Mouse (Mus musculus): ENCODE measurements around the gene Ccdc87. TPM values are rescaled to one million over a fixed set of nuclear protein-coding genes. Genes with fewer than 3 reads are reported as not detected.

Ccdc87 gene
- polyA plus RNA-seq, 1 experiment from 2014 or later: 0.13 TPM

GRCm38 (mm10) chr19:4876241-4876640 lies 37.1 kb downstream of the Ccdc87 start:
- Histone ChIP-seq H3K27me3 (ENCODE audit: control insufficient read depth, insufficient read depth, low read length) (no peaks in the 10 kb centered on the region), H3K9me3 (ENCODE audit: control insufficient read depth, low read length) (no peaks in the 10 kb centered on the region), H3K36me3 (ENCODE audit: control insufficient read depth, insufficient read depth, low read length) (no peaks in the 10 kb centered on the region), H3K4me1 (ENCODE audit: control insufficient read depth, insufficient read depth, low read length) (peaks cover 6% of the 10 kb centered on the region; the same call in 1 of the 2 replicates), H3K27ac (ENCODE audit: low read depth, low read length) (no peak overlapping the region), H3K9ac (ENCODE audit: low read length) (no peak overlapping the region), H3K4me2 (ENCODE audit: low read depth) (no peak overlapping the region), H3K4me3 (ENCODE audit: low read depth, low read length) (no peak overlapping the region)
- ATAC-seq (ENCODE audit: insufficient read depth, low FRiP score, low TSS enrichment): no peak
- no peak for DNase-seq (ENCODE audit: low spot score)
- WGBS: 84% methylated on average over 2 of the region's 4 CpGs

GRCm38 (mm10) chr19:4876755-4877154 lies 37.6 kb downstream of the Ccdc87 start:
- Histone ChIP-seq H3K27me3 (ENCODE audit: control insufficient read depth, insufficient read depth, low read length) (no peaks in the 10 kb centered on the region), H3K36me3 (ENCODE audit: control insufficient read depth, insufficient read depth, low read length) (no peaks in the 10 kb centered on the region), H3K9me3 (ENCODE audit: control insufficient read depth, low read length) (no peaks in the 10 kb centered on the region), H3K4me2 (ENCODE audit: low read depth) (no peak overlapping the region), H3K4me3 (ENCODE audit: low read depth, low read length) (no peak overlapping the region), H3K9ac (ENCODE audit: low read length) (no peak overlapping the region), H3K4me1 (ENCODE audit: control insufficient read depth, insufficient read depth, low read length) (peaks cover 6% of the 10 kb centered on the region; the same call in 1 of the 2 replicates), H3K27ac (ENCODE audit: low read depth, low read length) (no peak overlapping the region)
- ATAC-seq (ENCODE audit: insufficient read depth, low FRiP score, low TSS enrichment): no peak
- WGBS: 65% methylated on average over 3 of the region's 3 CpGs
- no peak for DNase-seq (ENCODE audit: low spot score)

- H3K4me2 ChIP-seq (ENCODE audit: low read depth): peak within 1 kb of the TSS; percentile 71
These were observed 38.6 kb downstream of the Ccdc87 start, which contains the start of gene Actn3 for GRCm38 (mm10) chr19:4877785-4878184. TSS of gene Actn3 (minus strand) at chr19:4877909.

GRCm38 (mm10) chr19:4878405-4879323 lies 39.5 kb downstream of the Ccdc87 start, which contains the start of gene Zdhhc24:
TSS of gene Zdhhc24 (plus strand) at chr19:4878668.
- peak within 1 kb of the TSS; percentile 71 for H3K4me2 ChIP-seq (ENCODE audit: low read depth)

More at GRCm38 (mm10) chr19:4877785-4878184, 38.6 kb downstream of the Ccdc87 start, which contains the start of gene Actn3:
- no peaks in the 10 kb centered on the region for H3K9me3 ChIP-seq (ENCODE audit: control insufficient read depth, low read length)
- peaks cover 6% of the 10 kb centered on the region; the same call in 1 of the 2 replicates for H3K4me1 ChIP-seq (ENCODE audit: control insufficient read depth, insufficient read depth, low read length)
- H3K4me3 ChIP-seq (ENCODE audit: low read depth, low read length): peak within 1 kb of the TSS; percentile 77
- DNase-seq (ENCODE audit: low spot score) (no peak), ATAC-seq (ENCODE audit: insufficient read depth, low FRiP score, low TSS enrichment) (0 out of 2 replicates have a peak, but pooled peaks have one; percentile 13)
- 0 out of 2 replicates have a peak within 1 kb of the TSS, but pooled peaks have one; percentile 11 for H3K27ac ChIP-seq (ENCODE audit: low read depth, low read length)
- WGBS: 6% methylated on average over 17 of the region's 17 CpGs
- no peaks in the 10 kb centered on the region for H3K27me3 ChIP-seq (ENCODE audit: control insufficient read depth, insufficient read depth, low read length)
- H3K9ac ChIP-seq (ENCODE audit: low read length): peak within 1 kb of the TSS; percentile 74
- no peaks in the 10 kb centered on the region for H3K36me3 ChIP-seq (ENCODE audit: control insufficient read depth, insufficient read depth, low read length)

GRCm38 (mm10) chr19:4879324-4879703 lies 40.1 kb downstream of the Ccdc87 start:
- ATAC-seq (ENCODE audit: insufficient read depth, low FRiP score, low TSS enrichment): no peak
- Histone ChIP-seq H3K4me1 (ENCODE audit: control insufficient read depth, insufficient read depth, low read length) (peaks cover 6% of the 10 kb centered on the region; the same call in 1 of the 2 replicates), H3K36me3 (ENCODE audit: control insufficient read depth, insufficient read depth, low read length) (no peaks in the 10 kb centered on the region), H3K4me3 (ENCODE audit: low read depth, low read length) (peak overlapping the region; percentile 77), H3K27me3 (ENCODE audit: control insufficient read depth, insufficient read depth, low read length) (no peaks in the 10 kb centered on the region), H3K27ac (ENCODE audit: low read depth, low read length) (no peak overlapping the region), H3K9me3 (ENCODE audit: control insufficient read depth, low read length) (no peaks in the 10 kb centered on the region), H3K4me2 (ENCODE audit: low read depth) (peak overlapping the region; percentile 71), H3K9ac (ENCODE audit: low read length) (no peak overlapping the region)
- 67% methylated on average over 10 of the region's 10 CpGs for WGBS
- DNase-seq (ENCODE audit: low spot score): no peak

More at GRCm38 (mm10) chr19:4878405-4879323, 39.5 kb downstream of the Ccdc87 start, which contains the start of gene Zdhhc24:
- peak; percentile 96 for ATAC-seq (ENCODE audit: insufficient read depth, low FRiP score, low TSS enrichment)
- H3K36me3 ChIP-seq (ENCODE audit: control insufficient read depth, insufficient read depth, low read length): no peaks in the 10 kb centered on the region
- peak; percentile 96 for DNase-seq (ENCODE audit: low spot score)
- 0 out of 2 replicates have a peak within 1 kb of the TSS, but pooled peaks have one; percentile 11 for H3K27ac ChIP-seq (ENCODE audit: low read depth, low read length)
- H3K4me1 ChIP-seq (ENCODE audit: control insufficient read depth, insufficient read depth, low read length): peaks cover 6% of the 10 kb centered on the region; the same call in 1 of the 2 replicates
- WGBS: 2% methylated on average over 52 of the region's 52 CpGs
- no peaks in the 10 kb centered on the region for H3K27me3 ChIP-seq (ENCODE audit: control insufficient read depth, insufficient read depth, low read length)
- H3K9ac ChIP-seq (ENCODE audit: low read length): peak within 1 kb of the TSS; percentile 74
- peak within 1 kb of the TSS; percentile 77 for H3K4me3 ChIP-seq (ENCODE audit: low read depth, low read length)
- H3K9me3 ChIP-seq (ENCODE audit: control insufficient read depth, low read length): no peaks in the 10 kb centered on the region

- Histone ChIP-seq H3K27ac (ENCODE audit: low read depth, low read length) (no peak overlapping the region), H3K4me1 (ENCODE audit: control insufficient read depth, insufficient read depth, low read length) (no peaks in the 10 kb centered on the region), H3K9ac (ENCODE audit: low read length) (no peak overlapping the region), H3K9me3 (ENCODE audit: control insufficient read depth, low read length) (no peaks in the 10 kb centered on the region), H3K27me3 (ENCODE audit: control insufficient read depth, insufficient read depth, low read length) (no peaks in the 10 kb centered on the region), H3K4me2 (ENCODE audit: low read depth) (no peak overlapping the region), H3K36me3 (ENCODE audit: control insufficient read depth, insufficient read depth, low read length) (no peaks in the 10 kb centered on the region), H3K4me3 (ENCODE audit: low read depth, low read length) (no peak overlapping the region)
- WGBS: 84% methylated on average over 4 of the region's 4 CpGs
- no peak for ATAC-seq (ENCODE audit: insufficient read depth, low FRiP score, low TSS enrichment)
- DNase-seq (ENCODE audit: low spot score): no peak
These were observed 44.8 kb downstream of the Ccdc87 start for GRCm38 (mm10) chr19:4883961-4884360.

- WGBS: 87% methylated on average over 10 of the region's 10 CpGs
- no peak overlapping the region for H3K4me2 ChIP-seq (ENCODE audit: low read depth)
- H3K4me3 ChIP-seq (ENCODE audit: low read depth, low read length): no peak overlapping the region
- peaks cover 2% of the 10 kb centered on the region; the same call in 1 of the 2 replicates for H3K36me3 ChIP-seq (ENCODE audit: control insufficient read depth, insufficient read depth, low read length)
- H3K9ac ChIP-seq (ENCODE audit: low read length): no peak overlapping the region
- H3K27me3 ChIP-seq (ENCODE audit: control insufficient read depth, insufficient read depth, low read length): no peaks in the 10 kb centered on the region
- no peak for DNase-seq (ENCODE audit: low spot score)
- H3K4me1 ChIP-seq (ENCODE audit: control insufficient read depth, insufficient read depth, low read length): no peaks in the 10 kb centered on the region
- H3K27ac ChIP-seq (ENCODE audit: low read depth, low read length): no peak overlapping the region
- H3K9me3 ChIP-seq (ENCODE audit: control insufficient read depth, low read length): no peaks in the 10 kb centered on the region
- ATAC-seq (ENCODE audit: insufficient read depth, low FRiP score, low TSS enrichment): no peak
These were observed 50.6 kb downstream of the Ccdc87 start for GRCm38 (mm10) chr19:4889791-4890190.

GRCm38 (mm10) chr19:4891798-4892197 lies 52.6 kb downstream of the Ccdc87 start:
- Histone ChIP-seq H3K4me3 (ENCODE audit: low read depth, low read length) (no peak overlapping the region), H3K27ac (ENCODE audit: low read depth, low read length) (no peak overlapping the region), H3K27me3 (ENCODE audit: control insufficient read depth, insufficient read depth, low read length) (no peaks in the 10 kb centered on the region), H3K4me2 (ENCODE audit: low read depth) (no peak overlapping the region), H3K36me3 (ENCODE audit: control insufficient read depth, insufficient read depth, low read length) (peaks cover 2% of the 10 kb centered on the region; the same call in 1 of the 2 replicates), H3K9ac (ENCODE audit: low read length) (no peak overlapping the region), H3K4me1 (ENCODE audit: control insufficient read depth, insufficient read depth, low read length) (no peaks in the 10 kb centered on the region), H3K9me3 (ENCODE audit: control insufficient read depth, low read length) (no peaks in the 10 kb centered on the region)
- DNase-seq (ENCODE audit: low spot score): no peak
- no peak for ATAC-seq (ENCODE audit: insufficient read depth, low FRiP score, low TSS enrichment)
- WGBS: 71% methylated on average over 3 of the region's 3 CpGs
